Mouse (Mus musculus): Measurements from ENCODE around the gene Rnf34. TPM values are rescaled to one million over a fixed set of nuclear protein-coding genes. Genes with fewer than 3 reads are reported as not detected.

Gene Rnf34
- polyA plus RNA-seq, 1 experiment from 2014 or later: 44.1 TPM

DNA sequence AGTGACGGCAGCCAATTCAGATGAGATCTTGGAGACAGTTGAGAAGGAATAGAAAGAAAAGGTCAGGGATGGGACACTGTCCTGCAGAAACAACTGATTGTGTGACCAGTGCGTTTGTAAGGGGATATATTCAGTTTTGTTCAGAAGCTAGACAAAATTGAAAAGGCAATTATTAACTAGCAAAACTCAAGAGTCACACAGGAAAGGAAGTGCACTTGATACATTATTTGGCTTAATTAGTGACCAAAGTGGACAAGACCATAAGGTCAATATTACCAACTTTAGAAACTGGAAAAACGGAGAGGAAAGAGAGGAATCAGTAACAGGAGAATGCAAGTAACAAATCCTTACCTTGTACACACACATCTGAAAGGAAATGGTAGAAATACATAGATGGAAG, 26.8 kb downstream of the Rnf34 start:
- H3K27me3 ChIP-seq: no peaks in the 10 kb centered on the region
- no peak overlapping the region for H3K27ac ChIP-seq
- H3K4me2 ChIP-seq: no peak overlapping the region
- H3K4me1 ChIP-seq: no peaks in the 10 kb centered on the region
- no peaks in the 10 kb centered on the region for H3K9me3 ChIP-seq
- H3K9ac ChIP-seq: no peak overlapping the region
- no peak overlapping the region for H3K4me3 ChIP-seq (replicated peaks)
- H3K36me3 ChIP-seq (replicated peaks): peaks cover 74% of the 10 kb centered on the region
- 81% methylated on average over 3 of the region's 3 CpGs for WGBS
- no peak for ATAC-seq (ENCODE audit: low FRiP score)

DNA sequence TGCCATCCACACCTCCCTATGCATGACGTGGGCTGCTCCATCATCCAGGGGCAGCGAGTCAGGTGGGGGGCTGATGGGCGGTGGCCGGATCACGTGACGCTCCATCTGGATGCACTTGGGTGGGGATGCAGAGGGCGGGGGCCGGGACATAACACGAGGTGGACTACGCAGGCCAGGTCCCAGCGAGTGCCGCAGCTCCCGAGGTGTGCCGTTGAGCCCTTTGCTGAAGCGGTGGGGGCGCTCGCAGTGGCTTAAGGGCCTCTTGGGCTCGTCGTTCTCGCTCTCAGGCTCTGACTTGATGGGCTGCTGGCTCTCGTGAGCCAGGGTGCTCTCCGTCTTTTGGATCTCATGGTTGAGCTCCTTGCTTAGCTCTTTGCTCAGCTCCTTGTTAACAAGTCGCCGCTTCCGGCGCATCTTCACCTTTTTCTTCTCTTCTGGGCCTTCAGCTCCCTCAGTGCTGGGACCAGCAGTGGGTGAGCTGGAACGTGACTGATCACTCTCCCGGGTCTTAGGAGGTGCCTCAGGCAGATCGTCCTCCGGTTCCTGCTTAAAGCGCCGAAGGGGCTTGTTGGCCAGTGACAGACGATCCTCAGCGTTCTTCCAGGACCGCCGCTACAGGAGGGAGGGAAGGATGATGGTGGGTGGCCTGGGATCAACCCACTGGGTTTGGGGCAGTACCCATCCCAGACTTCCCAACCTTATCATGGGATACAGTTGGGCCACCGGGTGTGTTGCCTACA, 30.6 kb downstream of the Rnf34 start:
- no peaks in the 10 kb centered on the region for H3K4me1 ChIP-seq
- no peak overlapping the region for H3K9ac ChIP-seq
- H3K36me3 ChIP-seq (replicated peaks): peaks cover 71% of the 10 kb centered on the region
- H3K4me3 ChIP-seq (replicated peaks): no peak overlapping the region
- no peak for ATAC-seq (ENCODE audit: low FRiP score)
- H3K27ac ChIP-seq: no peak overlapping the region
- no peak overlapping the region for H3K4me2 ChIP-seq
- H3K27me3 ChIP-seq: no peaks in the 10 kb centered on the region
- no peaks in the 10 kb centered on the region for H3K9me3 ChIP-seq
- 95% methylated on average over 37 of the region's 37 CpGs for WGBS

DNA sequence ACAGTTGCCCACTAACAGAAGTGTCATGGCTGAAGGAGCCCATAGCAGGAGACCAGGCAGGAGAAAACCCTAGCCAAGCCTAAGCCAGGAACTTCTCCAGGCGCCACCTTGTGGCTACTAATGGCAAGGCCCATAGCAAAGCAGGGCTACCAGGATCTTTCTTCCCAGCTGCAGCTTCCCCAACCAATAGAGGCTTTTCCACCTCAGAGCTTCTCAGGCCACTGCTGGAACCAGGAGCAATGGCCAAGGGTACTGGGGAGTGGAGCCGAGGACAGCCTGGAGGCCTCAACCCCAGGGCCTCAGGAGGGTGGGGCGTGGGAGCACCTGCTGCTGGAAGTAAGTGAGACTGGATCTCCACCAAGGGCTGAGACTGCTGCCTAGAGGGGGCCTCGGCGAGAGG, 31.5 kb downstream of the Rnf34 start:
- Histone ChIP-seq H3K9me3 (no peaks in the 10 kb centered on the region), H3K4me3 (replicated peaks) (no peak overlapping the region), H3K27me3 (no peaks in the 10 kb centered on the region), H3K4me2 (no peak overlapping the region), H3K27ac (0 out of 2 replicates have a peak overlapping the region, but pooled peaks have one; percentile 6), H3K36me3 (replicated peaks) (peaks cover 70% of the 10 kb centered on the region), H3K9ac (no peak overlapping the region), H3K4me1 (no peaks in the 10 kb centered on the region)
- 49% methylated on average over 5 of the region's 5 CpGs for WGBS
- 0 out of 2 replicates have a peak, but pooled peaks have one; percentile 36 for ATAC-seq (ENCODE audit: low FRiP score)

DNA sequence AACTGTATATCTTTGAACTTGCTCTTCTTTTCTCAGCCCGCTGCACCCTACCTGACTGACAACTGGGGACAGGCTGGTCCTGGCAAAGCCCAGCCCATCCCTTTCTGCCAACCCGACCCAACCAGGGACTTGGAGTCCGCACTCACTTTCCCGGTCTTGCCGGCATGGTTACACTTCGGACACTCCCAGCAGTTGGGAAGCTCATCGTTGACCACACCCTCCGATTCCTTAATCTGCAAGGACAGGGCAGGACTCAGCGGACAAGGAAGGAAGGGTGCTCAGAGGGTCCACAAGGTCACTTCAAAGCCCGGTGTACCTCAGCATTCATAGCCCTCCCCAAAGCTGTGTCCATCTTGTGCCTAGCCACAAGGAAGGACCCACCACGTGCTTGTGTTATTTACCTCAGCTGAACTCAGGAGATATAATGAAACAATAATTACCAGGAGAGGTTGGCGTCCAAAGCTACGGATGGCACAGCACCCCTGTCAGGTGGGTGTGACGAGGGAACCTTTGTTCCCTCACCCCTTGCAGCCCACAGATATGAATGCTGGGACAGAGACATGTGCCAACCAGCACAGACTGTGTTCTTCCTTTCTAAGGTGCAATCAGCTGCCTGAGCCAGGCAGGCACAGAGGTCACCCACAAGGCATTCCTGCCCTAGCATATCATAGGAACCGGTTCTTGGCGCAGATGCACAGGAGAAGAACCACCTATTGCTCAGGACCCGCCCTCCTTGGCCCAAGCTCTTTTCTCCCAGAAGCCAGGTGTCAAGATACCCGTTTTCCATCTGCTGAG, 32.6 kb downstream of the Rnf34 start:
- 91% methylated on average over 18 of the region's 18 CpGs for WGBS
- H3K9me3 ChIP-seq: no peaks in the 10 kb centered on the region
- no peak overlapping the region for H3K4me2 ChIP-seq
- H3K4me3 ChIP-seq (replicated peaks): no peak overlapping the region
- H3K36me3 ChIP-seq (replicated peaks): peaks cover 60% of the 10 kb centered on the region
- ATAC-seq (ENCODE audit: low FRiP score): no peak
- H3K9ac ChIP-seq: no peak overlapping the region
- H3K27me3 ChIP-seq: no peaks in the 10 kb centered on the region
- no peak overlapping the region for H3K27ac ChIP-seq
- H3K4me1 ChIP-seq: no peaks in the 10 kb centered on the region

DNA sequence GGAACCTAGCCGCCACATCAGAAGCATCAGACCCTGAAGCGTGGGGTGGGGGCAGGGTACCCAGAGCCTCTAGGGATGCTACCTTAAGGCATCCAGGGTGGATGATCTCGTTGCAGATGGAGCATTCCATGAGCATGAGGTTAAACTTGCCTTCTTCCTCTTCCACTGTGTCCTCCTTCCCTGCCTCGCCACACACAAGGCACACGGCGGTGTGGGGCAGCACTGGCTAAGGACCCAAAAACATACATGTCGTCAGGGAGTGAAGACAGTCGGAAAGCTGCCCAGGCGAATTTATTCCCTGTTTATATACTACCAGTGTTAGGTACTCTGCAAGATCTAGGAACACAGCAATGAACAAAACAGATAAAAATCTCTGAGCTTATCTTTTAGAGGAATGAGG, 33.4 kb downstream of the Rnf34 start:
- Histone ChIP-seq H3K9ac (no peak overlapping the region), H3K4me1 (peaks cover 5% of the 10 kb centered on the region; the same call in 1 of the 2 replicates), H3K36me3 (replicated peaks) (peaks cover 55% of the 10 kb centered on the region), H3K27ac (no peak overlapping the region), H3K4me2 (no peak overlapping the region), H3K27me3 (no peaks in the 10 kb centered on the region), H3K9me3 (no peaks in the 10 kb centered on the region), H3K4me3 (replicated peaks) (no peak overlapping the region)
- WGBS: 87% methylated on average over 9 of the region's 9 CpGs
- no peak for ATAC-seq (ENCODE audit: low FRiP score)

DNA sequence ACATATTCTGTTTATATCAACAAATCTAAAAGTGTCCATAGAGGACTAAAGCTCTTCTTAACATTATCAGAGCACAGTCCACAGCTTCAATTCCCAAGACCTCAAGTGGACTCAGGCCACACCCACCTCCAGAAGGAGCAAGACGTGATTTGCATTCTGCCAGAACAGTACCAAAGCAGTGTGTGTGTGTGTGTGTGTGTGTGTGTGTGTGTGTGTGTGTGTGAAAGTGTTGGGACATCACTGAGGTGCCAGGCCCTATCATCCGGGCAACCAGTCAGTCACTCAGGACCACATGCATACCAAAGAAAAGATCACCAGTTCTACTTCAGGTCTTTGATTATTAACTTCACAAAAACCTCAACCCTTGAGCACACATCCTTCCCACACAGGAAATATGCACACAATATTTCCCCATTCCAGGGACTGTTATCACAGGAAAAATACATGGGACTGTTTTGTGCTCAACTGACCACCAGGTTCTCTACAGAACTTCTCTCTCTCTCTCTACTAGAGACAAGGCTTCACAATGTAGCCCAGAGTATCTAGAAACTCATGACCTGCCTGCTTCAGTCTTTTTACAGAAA, 33.9 kb downstream of the Rnf34 start:
- no peak overlapping the region for H3K27ac ChIP-seq
- H3K9me3 ChIP-seq: no peaks in the 10 kb centered on the region
- 49% methylated on average over 2 of the region's 2 CpGs for WGBS
- no peak overlapping the region for H3K4me3 ChIP-seq (replicated peaks)
- no peak for ATAC-seq (ENCODE audit: low FRiP score)
- no peak overlapping the region for H3K4me2 ChIP-seq
- H3K4me1 ChIP-seq: peaks cover 8% of the 10 kb centered on the region; the same call in 1 of the 2 replicates
- peaks cover 52% of the 10 kb centered on the region for H3K36me3 ChIP-seq (replicated peaks)
- H3K27me3 ChIP-seq: no peaks in the 10 kb centered on the region
- no peak overlapping the region for H3K9ac ChIP-seq

DNA sequence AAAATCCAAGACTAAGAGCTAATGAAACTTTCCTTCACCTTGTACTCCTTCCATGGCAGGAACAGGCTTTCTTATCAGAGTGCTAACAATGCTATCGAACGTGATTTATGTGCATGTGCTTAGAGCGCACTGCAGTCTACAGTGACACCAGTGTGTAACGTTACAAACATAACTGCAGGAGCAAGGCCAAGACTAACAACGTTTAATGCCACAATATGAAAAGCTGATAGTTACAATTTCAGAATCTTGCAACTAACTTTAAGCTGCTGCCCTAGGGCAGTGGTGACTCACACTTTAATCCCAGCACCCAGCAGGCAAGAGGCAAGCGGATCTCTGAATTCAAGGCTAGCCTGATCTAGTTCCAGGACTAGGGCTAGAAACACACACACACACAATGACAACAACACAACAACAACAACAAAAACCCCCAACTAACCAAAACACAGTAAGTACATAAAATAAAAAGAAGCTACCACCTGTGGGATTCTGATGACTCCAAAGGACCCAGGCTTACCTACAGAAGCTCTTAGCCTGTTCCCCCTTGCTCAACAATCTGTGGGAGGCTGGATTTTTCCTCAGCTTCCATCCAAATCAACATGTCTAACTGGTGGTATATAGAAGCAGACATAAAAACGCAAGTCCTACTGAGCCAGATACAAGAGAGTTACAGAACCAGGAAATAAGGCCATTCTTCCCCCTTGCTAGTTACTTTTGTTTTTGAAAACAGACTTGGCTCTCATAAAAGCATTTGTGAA, 34.9 kb downstream of the Rnf34 start:
- no peak overlapping the region for H3K4me3 ChIP-seq (replicated peaks)
- no peaks in the 10 kb centered on the region for H3K9me3 ChIP-seq
- H3K9ac ChIP-seq: no peak overlapping the region
- ATAC-seq (ENCODE audit: low FRiP score): no peak
- H3K27ac ChIP-seq: no peak overlapping the region
- WGBS: 94% methylated on average over 7 of the region's 7 CpGs
- H3K4me2 ChIP-seq: no peak overlapping the region
- H3K27me3 ChIP-seq: no peaks in the 10 kb centered on the region
- peaks cover 42% of the 10 kb centered on the region for H3K36me3 ChIP-seq (replicated peaks)
- peaks cover 8% of the 10 kb centered on the region; the same call in 1 of the 2 replicates for H3K4me1 ChIP-seq

DNA sequence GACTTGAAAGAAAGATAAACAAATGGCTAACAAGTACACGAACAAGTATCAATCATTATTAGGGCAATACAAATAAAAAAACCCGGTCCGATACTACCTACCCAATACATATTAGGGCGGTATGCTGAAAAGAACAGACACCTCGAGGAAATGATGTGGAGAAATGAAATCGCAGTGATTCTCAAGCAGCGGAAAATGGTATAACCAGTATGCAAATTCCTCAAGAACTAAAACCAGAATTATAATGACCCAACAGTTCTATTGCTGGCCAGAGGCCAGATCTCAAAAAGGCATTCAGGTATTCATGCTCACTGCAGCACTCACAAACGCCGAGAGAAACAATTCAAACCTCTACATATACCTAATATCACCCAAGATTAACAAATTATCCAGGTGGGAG, 37.2 kb downstream of the Rnf34 start:
- no peaks in the 10 kb centered on the region for H3K9me3 ChIP-seq
- H3K36me3 ChIP-seq (replicated peaks): peaks cover 24% of the 10 kb centered on the region
- ATAC-seq (ENCODE audit: low FRiP score): no peak
- no peaks in the 10 kb centered on the region for H3K27me3 ChIP-seq
- no peak overlapping the region for H3K9ac ChIP-seq
- H3K4me2 ChIP-seq: no peak overlapping the region
- peaks cover 8% of the 10 kb centered on the region; the same call in 1 of the 2 replicates for H3K4me1 ChIP-seq
- H3K4me3 ChIP-seq (replicated peaks): no peak overlapping the region
- no peak overlapping the region for H3K27ac ChIP-seq
- WGBS: 89% methylated on average over 9 of the region's 9 CpGs

DNA sequence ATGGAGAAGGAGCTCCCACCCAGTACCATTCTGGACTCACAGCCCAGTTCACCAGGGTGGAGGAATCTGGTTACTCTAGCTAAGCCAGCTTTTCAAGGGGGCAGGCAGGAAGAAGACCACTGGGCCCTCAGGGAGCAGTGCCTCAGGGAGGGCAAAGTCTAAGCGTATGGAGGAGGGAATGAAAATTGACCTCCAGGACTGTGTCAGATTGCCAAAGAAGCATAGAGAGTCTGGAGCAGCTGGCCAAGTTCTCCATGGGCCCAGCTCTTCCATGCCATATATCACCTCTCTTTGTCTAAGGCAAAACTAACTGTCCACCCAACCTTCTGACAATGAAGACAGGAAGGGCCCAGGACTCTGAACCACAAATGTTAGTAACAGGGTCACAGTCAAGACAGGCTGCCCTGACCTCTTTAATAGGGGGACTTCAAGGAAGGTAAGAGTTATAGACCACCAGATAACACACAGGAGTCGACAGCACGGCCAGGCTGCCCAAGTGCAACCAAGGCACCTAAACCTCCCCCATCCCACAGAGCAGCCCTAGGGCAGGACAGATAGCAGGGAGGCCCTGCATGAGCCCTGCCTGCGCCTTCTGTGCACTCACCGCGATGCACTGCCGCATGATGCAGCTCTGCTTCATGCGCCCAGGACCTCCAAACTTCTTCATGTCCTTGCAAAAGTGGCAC, 38.2 kb downstream of the Rnf34 start:
- H3K36me3 ChIP-seq (replicated peaks): peaks cover 14% of the 10 kb centered on the region
- no peak overlapping the region for H3K9ac ChIP-seq
- no peaks in the 10 kb centered on the region for H3K27me3 ChIP-seq

DNA sequence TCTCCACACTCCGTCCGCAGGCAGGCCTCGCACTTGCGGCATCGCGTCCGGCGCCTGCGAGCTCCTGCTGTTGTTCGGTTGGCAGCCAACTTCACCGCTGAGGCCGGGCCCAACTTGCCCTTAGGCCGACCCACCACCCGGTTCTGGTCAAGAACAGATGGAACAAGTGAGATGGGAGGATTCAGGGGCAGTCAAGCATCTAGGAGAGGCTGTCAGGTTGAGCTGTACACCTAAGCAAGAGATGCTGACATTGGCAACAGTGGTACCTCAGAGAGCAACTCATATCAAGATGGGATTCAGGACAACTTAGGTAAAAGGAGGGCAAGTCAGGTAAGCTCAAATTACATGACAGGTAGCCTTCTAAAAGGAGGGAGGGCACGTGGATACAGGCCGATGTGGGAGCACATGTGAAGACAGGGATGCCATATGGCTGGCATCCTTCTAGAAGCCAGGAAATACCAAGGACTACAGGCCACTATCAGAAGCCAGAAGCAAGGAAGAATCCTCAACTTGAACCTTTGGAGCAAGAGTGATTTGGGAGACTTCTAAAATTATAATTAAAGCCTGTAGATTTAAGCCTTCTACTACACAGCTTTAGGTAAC, 38.9 kb downstream of the Rnf34 start:
- WGBS: 94% methylated on average over 16 of the region's 16 CpGs
- ATAC-seq (ENCODE audit: low FRiP score): no peak
- no peaks in the 10 kb centered on the region for H3K9me3 ChIP-seq
- H3K4me3 ChIP-seq (replicated peaks): no peak overlapping the region
- no peak overlapping the region for H3K9ac ChIP-seq
- peaks cover 12% of the 10 kb centered on the region for H3K36me3 ChIP-seq (replicated peaks)
- H3K4me1 ChIP-seq: peaks cover 8% of the 10 kb centered on the region; the same call in 1 of the 2 replicates
- no peak overlapping the region for H3K27ac ChIP-seq
- no peaks in the 10 kb centered on the region for H3K27me3 ChIP-seq
- H3K4me2 ChIP-seq: no peak overlapping the region

More for the DNA sequence above, 38.2 kb downstream of the Rnf34 start:
- Histone ChIP-seq H3K4me3 (replicated peaks) (no peak overlapping the region), H3K4me2 (no peak overlapping the region), H3K9me3 (no peaks in the 10 kb centered on the region), H3K4me1 (peaks cover 8% of the 10 kb centered on the region; the same call in 1 of the 2 replicates), H3K27ac (no peak overlapping the region)
- WGBS: 92% methylated on average over 8 of the region's 8 CpGs
- no peak for ATAC-seq (ENCODE audit: low FRiP score)

DNA sequence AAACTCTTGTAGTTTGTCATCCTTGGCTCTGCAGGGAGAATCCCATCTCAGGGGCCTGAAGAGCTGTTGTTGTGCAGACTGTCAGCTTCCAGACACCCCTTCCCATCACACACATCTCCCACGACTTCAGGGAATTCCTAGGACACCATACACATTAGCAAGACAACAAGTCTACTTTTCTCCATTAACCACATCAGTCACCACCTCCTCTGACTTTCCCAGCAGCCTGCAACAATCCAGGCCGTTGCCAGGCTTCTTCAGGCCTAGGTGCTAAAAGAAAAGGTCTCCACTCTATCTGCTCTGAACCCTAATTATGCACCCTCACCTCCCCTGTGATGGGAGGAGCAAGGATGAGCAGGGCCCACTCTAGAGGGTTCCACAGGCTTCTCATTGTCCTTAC, 40.5 kb downstream of the Rnf34 start:
- WGBS: 80% methylated on average over 2 of the region's 2 CpGs
- Histone ChIP-seq H3K36me3 (replicated peaks) (peaks cover 12% of the 10 kb centered on the region), H3K9me3 (no peaks in the 10 kb centered on the region), H3K4me3 (replicated peaks) (no peak overlapping the region), H3K4me1 (peaks cover 12% of the 10 kb centered on the region), H3K4me2 (no peak overlapping the region), H3K27me3 (no peaks in the 10 kb centered on the region), H3K27ac (no peak overlapping the region), H3K9ac (no peak overlapping the region)
- no peak for ATAC-seq (ENCODE audit: low FRiP score)

All from forebrain, embryonic 12.5 days (tissue).